Mouse (Mus musculus) right cerebral cortex, adult 2 months (tissue): ENCODE results near the gene Polr3k.

Source experiments
- DNase-seq, 2 experiments: peaks; one replicate each; pipeline ENCODE4 v3.0.0; 2021 to 2022; ENCODE audit warnings: low spot score in 2 of 2

Gene Polr3k

DNA sequence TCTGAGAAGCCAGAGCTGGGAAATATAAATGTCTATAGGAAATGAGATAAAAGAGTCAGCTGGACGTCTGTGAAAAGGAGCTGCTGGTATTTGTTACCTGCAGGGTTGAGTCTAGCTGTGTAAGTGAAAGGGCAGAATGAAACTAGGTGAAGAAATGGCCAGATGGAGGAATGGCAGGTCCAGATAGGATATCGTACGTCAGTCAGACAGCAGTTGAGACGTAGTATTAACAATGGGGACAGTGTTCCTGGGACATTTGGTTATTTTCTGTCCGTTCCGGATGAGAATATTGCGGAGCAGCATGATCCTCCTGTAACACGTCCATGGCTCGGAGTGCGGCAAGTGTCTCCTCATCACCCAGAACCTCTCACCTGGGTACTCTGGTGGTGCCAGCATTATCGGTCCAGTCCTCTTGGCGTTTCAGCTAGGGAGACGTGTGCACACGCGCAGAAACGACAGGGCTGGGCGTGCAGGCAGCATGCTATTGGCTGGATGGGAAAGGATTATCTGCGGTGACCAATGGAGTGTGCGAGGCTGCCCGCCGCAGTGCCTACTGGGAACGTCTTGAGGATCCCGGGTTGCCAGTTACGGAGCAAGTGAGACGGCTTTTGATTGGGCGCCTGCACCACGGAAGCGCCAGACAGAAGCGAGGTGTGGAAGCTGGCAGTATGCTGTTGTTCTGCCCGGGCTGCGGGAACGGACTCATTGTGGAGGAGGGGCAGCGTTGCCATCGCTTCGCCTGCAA, at the start of gene Polr3k:
Gene Polr3k (plus strand): TSS at position 547 of the 745 bp plus-strand sequence.
- DNase-seq = peak; percentile 97

DNA sequence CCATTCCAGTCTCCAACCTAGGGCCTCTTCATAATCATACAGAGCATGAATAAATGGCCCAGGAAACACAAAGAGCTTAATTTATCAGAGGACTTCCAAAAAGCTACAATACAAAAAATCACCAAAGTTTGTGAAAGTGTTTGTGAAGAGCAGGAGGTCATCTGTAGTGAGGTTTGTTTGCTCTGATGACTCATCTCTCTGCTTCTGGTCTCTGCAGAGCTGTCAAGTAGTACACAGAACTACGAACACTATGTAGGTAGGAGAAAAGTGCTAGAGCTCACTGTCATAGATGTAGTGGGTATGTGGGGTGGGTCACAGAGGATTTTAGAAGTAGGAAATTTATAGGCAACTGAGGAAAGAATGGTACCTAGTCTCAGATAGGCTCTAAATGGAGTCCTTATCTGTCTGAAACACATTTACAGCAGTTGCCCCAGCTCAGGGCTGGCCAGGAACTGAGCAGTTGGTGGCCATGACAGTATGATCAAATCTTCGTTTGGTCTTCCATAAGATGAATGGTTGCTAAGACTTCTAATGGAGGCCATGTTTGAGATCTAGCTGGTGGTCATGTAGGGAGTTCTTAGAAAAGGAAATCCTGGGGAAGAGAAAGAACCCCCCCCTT, 35.0 kb upstream of the Polr3k start:
- DNase-seq = no peak

DNA sequence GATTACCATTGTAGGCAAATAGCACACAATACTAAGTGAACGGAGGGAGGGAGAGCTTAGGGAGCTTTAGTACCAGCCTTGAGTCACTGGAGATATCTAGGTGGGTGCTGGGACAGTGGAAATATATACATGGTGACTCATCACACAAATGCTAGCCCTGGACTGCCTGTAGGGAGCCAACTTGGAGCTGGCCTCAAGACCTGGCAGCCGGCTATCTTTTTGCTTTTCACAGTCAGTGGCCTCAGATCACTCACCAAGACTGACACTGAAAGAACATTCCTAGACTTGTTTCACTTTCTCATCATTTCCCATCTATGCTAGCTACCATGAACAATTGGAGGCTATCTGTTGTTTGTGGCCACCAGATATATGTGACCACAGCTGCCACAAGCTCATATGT, 31.4 kb upstream of the Polr3k start:
- no peak for DNase-seq

DNA sequence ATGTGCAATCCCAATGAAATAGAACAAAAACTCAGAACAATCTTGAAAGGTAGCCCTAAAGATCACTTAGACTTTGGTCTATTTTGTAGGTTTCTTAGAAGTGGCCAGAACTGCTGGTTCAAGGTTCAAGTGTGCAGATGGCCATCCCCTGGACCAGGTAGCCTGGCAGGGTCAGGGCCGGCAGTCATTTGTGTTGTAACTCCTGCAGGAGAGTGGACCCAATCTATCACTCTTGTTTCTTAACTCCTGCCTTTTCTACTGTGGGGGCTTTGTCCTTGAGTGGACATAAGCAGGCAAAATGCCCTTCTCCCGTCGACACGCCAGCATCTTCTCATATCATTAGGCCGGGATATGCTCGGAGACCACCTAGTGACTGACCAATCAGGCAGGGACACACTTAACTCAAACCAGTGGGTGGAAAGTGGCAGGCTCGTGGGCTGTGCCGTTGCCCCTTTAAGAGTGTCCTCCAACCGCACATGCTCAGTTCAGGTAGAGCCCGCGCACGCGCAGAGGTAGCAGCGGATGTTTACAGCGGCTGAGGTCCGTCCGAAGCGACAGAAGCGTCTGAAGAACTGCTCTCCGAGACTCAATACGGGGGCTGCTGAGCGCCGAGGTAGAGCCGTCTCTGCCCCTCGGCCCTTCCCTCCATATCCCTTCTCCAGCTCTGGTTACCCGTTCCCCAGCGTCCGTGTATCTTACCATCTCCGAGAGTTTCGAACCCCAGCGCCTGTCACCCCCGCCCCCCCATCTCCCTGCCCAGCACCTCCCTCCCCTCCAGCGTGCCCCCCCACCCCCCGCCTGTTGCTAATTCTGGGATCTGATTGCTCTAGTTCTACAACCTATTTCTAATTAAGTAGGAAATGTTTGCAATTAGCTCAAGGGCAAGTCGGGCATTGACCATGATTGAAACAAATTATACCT, 26.5 kb upstream of the Polr3k start, which contains the start of gene Pcmtd2:
Gene Pcmtd2 (plus strand): TSS at position 483 of the 921 bp plus-strand sequence.
- peak; percentile 93 for DNase-seq

DNA sequence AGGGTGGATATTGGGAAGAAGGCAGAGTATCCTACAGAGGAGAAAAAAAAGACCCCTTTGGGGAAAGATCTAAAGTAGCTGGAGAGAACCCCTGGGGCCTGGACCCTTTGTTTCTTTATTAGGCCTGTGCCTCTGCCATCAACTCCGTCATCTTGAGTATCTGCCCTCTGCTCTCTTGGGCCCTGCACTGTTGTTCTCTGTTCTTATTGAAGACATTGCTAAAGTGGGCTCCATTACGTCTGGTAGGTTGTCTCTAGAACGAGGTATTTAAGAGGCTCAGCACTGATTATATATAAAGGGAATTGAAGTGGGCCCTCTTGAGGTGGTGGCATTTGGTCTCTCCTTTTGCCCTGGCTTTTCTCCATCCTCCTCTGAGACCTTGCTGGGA, 25.9 kb upstream of the Polr3k start:
- peak in 1 of 2 experiments; percentile 19 for DNase-seq

DNA sequence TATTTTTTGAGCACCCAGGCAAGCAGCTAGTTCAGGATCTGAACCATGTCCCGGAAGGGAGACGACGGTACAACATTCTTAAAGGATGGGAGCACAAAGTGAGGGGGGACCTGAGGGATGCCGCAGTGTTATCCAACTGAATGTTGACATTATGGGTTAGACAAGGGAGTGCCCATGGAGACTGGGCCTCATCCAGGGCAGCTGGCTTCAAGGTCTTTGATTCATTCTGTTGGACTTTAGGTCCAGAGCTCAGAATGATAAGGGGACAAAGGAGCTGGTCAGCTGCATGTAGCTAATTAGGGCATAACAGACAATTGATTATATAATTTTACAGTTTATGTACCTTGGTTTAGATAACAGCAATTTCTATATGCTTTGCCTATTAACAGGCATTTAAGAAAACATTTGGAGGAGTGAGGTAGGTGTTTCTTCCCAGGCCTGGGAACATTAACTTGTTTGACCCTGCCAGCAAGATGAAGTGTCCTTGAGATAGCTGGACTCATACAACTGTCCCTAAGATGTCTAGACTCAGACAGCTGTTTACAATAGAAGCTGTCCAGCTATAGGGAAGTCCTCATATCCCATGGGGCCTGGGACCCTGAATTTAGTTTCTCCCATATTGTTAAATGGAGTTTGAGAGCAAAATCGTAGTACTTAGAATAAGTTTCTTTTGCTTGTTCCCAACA, 18.3 kb upstream of the Polr3k start:
- no peak for DNase-seq

DNA sequence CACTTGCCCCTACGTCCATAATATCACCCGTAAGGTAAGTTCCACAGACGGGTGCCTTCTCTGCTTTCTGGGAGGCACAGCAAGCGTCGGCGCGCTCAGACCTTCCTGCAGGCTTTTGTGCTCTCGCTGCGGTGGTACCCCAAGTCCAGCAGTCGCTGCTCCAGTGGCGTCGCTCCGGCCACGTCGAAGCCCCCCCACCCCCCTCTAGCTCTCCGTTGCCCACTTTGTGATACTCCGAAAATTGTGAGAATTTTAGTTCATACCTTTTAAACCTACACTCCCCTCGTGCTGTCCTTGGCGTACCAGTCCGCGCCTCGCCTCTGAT, 361 bp downstream of the Polr3k start:
- DNase-seq = no peak

DNA sequence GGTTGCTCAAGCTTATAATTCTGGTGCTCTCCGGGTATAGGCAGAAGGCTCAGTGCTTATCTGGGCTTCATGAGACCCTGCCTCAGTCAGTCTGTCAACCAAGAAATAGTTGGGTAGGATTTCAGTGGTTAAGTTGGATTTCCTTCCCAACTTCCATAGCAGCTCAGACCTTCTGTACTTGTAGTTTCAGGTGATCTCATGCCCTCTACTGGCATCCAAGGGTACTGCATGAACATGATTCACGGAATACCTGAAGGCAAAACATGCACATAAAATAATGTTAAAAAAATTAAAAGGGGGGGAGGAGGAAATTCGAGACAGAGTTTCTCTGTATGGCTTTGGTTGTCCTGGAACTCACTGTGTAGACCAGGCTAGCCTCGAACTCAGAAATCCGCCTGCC, 2.8 kb downstream of the Polr3k start:
- peak; percentile 88 to 91 for DNase-seq

DNA sequence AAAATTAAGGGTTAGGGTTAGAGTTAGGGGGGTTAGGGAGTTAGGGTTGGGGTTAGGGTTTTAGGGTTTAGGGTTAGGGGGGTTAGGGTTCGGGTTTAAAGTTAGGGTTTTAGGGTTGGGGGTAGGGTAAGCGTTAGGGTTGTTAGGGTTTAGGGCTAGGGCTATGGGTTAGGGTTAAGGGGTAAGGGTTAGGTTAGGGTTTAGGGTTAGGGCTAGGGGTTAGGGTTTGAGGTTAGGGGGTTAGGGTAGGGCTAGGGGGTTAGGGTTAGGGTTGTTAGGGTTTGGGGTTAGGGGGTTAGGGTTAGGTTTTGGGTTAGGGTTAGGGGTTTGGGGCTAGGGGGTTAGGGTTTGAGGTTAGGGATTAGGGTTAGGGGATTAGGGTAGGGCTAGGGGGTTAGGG, 6.9 kb downstream of the Polr3k start:
- DNase-seq = no peak

DNA sequence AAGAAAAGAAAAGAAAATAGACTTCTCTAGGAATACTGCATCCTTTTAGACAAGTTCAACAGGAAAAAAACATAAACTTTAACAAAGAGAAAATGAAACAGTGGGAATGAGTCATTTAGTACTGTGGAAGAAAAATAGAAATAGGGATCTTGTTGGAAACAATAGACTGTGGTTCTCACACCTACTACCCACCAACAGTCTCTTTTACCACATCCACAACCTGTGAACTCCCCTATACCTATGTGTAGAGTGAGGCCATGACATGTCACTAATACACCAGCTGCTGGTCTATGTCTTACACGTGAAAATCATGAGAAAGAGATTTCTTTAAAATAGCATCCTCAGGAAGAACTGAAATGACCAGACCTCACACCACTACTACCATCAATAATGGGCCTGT, 14.8 kb downstream of the Polr3k start:
- DNase-seq = no peak

DNA sequence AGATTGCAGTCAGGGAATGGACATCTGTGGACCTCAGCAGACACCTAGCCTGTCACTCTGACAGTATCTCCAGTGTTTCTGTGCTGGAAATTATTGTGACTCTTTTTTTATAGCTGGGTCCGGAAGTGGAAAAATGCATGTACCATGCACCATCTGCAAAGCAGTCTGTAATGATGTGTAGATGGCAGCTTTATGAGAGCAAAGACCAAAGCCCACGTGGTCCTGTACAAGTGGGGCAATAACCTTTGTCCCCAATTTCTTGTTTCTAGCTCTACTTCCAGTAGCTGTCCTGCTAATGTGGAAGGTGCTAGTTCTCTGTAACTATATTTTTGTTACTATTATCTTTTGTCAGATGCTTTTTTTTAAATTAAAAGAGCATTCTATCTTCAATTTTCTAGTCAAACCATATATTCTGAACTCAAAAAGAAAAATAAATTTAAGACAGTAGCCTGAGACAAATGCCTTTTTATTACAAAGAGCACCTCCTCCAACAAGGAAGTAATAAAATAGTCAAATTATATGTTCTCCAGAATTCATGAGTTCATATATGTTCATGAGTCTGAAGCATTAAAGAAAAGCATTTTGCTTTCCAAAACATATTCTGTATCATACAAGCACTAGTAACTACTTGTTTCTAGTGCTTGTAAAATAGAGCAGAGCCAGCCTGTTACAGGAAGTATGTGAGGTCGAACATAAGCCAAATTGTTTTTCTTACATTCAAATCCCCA, 19.0 kb downstream of the Polr3k start:
- DNase-seq = no peak

DNA sequence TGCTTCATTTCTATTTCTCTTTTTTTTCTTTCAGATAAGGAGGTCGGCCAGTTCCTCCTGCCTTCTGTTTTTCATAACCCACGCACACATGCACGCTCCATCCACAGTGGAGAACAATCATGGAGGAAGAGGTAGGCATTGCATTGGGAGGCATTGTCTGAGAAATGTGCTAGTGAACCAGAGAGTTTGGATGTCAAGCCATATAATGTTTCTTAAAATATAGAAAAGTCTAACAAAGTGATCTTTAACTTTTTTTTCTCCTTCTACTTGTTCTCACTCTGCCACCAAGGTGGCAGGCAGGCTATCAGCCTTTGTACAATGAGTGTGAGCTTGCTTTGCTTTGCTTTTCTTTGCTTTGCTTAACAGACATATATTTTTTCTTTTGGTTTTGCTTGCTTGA, 53.7 kb downstream of the Polr3k start:
- no peak for DNase-seq

DNA sequence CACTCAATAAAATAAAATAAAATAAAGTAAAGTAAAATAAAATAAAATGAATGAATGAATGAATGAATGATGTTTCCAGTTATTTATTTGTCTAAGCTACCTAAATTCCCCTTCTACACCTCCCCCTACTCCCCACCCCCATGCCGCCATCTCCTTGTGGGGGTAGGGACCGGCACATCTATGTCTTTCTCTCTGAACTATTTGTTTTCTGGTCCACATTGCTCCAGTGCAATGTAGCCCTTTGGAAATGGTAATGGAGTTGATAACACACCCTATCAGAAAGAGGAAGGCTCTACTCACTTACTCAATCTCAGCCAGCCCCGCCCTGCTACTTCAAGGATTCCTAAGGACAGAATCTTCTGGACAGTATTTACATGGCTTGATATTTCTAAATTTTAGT, 54.4 kb downstream of the Polr3k start:
- no peak for DNase-seq
